Mouse (Mus musculus) liver, postnatal 0 days (tissue): ENCODE results near the gene Pdss2.

ENCODE experiments used
- CTCF ChIP-seq: sonication (generic); IDR thresholded peaks from 2 replicates; pipeline ENCODE4 v1.5.1; 2016; ENCODE audit warnings: antibody characterized with exemption, low read depth
- EP300 ChIP-seq: IDR thresholded peaks from 2 replicates; pipeline ENCODE4 v1.6.1; 2016; ENCODE audit warnings: antibody characterized with exemption, low read depth, mild to moderate bottlenecking

DNA sequence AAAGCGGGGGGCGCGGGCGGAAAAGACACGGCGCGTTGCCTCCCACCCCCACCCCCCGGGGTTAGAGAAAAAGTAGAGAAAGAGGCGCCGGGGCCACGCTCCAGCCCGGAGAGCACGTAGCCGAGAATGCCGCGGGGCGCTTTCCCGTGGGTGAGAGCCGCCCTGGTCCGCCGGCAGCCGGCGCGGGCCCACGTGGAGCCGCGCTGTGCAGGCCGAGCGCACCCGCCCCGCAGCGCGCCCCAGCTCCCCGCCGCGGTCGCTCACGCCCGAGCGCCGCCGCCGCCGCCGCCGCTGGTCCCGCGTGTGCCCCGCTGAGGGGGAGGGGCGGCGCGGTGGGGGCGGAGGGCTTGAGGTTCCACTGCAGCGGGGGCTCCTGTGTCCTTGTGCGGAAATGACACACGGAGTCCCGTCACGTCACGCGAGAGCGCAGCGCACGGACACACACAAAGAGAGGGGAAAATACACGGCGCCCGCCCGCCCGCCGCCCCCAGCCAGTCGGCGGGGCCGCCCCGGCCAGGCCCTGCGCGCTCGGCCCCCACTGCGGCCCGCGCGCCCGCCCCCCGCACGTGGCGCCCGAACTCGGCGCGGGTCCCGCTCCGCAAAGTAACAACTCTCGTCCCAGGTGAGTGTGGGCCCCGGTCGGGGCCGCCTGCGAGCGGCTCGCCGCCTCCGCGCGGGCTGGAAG, 257.6 kb downstream of the Pdss2 start, which contains the start of gene Bend3:
- TF ChIP-seq CTCF (no peak), EP300 (no peak)
